Mouse (Mus musculus) kidney, postnatal 0 days (tissue): ENCODE measurements around the gene Fam102a. TPM values are rescaled to one million over a fixed set of nuclear protein-coding genes. Genes with fewer than 3 reads are reported as not detected.

Source experiments
- ATAC-seq: fragments of 200-750 bp; cut with Nextera tagmentation; replicated peaks from 2 replicates; pipeline ENCODE4 v1.8.0; 2017; ENCODE audit warnings: low read depth, moderate number of reproducible peaks, moderate TSS enrichment, moderate library complexity; ENCODE audit not compliant: low FRiP score
- DNase-seq: peaks from one replicate; pipeline ENCODE4 v3.0.0-alpha.2; 2016; ENCODE audit warnings: low spot score
- H3K27ac ChIP-seq: fragments of 300-500 bp; sonication (generic); 2 replicates; pipeline ENCODE4 v1.5.1; 2014; ENCODE audit warnings: mild to moderate bottlenecking
- H3K27me3 ChIP-seq: fragments of 300-500 bp; sonication (generic); 2 replicates; pipeline ENCODE4 v1.6.1; 2014; ENCODE audit warnings: low read length, mixed read lengths; ENCODE audit not compliant: insufficient read depth
- H3K36me3 ChIP-seq: fragments of 300-500 bp; sonication (generic); 2 replicates; pipeline ENCODE4 v1.6.1; 2014; ENCODE audit warnings: low read length, mixed read lengths; ENCODE audit not compliant: insufficient read depth
- H3K4me1 ChIP-seq: fragments of 300-500 bp; sonication (generic); replicated peaks from 2 replicates; pipeline ENCODE4 v1.6.1; 2014; ENCODE audit warnings: antibody characterized with exemption, low read length, mixed read lengths; ENCODE audit not compliant: insufficient read depth
- H3K4me2 ChIP-seq: fragments of 300-500 bp; sonication (generic); 2 replicates; pipeline ENCODE4 v1.6.1; 2014; ENCODE audit warnings: mild to moderate bottlenecking, low read length, moderate library complexity, mixed read lengths
- H3K4me3 ChIP-seq: fragments of 300-500 bp; sonication (generic); replicated peaks from 2 replicates; pipeline ENCODE4 v1.5.1; 2014; ENCODE audit warnings: low read depth, low read length
- H3K9ac ChIP-seq: fragments of 300-500 bp; sonication (generic); 2 replicates; pipeline ENCODE4 v1.6.1; 2014; ENCODE audit warnings: low read depth, low read length
- H3K9me3 ChIP-seq: fragments of 300-500 bp; sonication (generic); replicated peaks from 2 replicates; pipeline ENCODE4 v1.6.1; 2016; ENCODE audit warnings: low read length, inconsistent platforms, mixed read lengths
- CTCF ChIP-seq: IDR thresholded peaks from 2 replicates; pipeline ENCODE4 v1.5.1; 2016; ENCODE audit warnings: antibody characterized with exemption, low read depth, mild to moderate bottlenecking, moderate library complexity
- WGBS: fragments of 180-500 bp; shearing (Covaris S2); extraction: QIAGEN DNeasy Blood & Tissue Kit; methylation state at CpG from one replicate; pipeline ENCODE4 v1.1.7; 2014; 5-methylcytosine and 5-hydroxymethylcytosine counted together
- polyA plus RNA-seq: library from polyadenylated mRNA; unstranded; fragments of >200 nt; fragmentation: Nextera tagmentation; extraction: Ambion mirVana; gene quantifications from 2 replicates; pipeline ENCODE4 v1.2.1, GENCODE M21; 2015

Gene Fam102a
- polyA plus RNA-seq, 1 experiment from 2014 or later = 16.9 TPM

DNA sequence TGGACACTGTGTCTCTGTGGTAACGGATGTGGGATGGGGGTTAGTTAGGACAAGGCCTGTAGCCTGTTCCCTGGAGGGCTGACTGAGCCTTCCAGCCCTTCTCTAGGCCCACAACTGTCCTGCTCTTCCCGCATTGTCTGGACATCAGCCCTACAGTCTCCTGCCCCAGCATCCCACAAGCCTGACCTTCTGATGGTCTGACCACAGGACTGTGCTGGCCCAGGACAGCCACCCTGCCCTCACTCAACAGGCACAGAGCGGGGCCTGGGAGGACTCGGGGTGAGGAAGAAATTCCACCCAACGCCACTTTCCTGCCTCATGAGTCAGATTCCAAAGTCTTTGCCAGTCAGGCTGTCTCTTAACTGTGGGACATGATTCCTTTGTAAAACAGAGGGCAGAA is 62.6 kb downstream of the Fam102a start:
- TF ChIP-seq CTCF = no peak
- DNase-seq (no peak), ATAC-seq (no peak)
- Histone ChIP-seq H3K9ac (no peak overlapping the region), H3K9me3 (no peaks in the 10 kb centered on the region), H3K4me3 (no peak overlapping the region), H3K4me2 (no peak overlapping the region), H3K4me1 (peaks cover 7% of the 10 kb centered on the region), H3K27me3 (no peaks in the 10 kb centered on the region), H3K36me3 (peaks cover 6% of the 10 kb centered on the region; the same call in 1 of the 2 replicates), H3K27ac (no peak overlapping the region)
- WGBS = 83% methylated on average over 5 of the region's 5 CpGs

DNA sequence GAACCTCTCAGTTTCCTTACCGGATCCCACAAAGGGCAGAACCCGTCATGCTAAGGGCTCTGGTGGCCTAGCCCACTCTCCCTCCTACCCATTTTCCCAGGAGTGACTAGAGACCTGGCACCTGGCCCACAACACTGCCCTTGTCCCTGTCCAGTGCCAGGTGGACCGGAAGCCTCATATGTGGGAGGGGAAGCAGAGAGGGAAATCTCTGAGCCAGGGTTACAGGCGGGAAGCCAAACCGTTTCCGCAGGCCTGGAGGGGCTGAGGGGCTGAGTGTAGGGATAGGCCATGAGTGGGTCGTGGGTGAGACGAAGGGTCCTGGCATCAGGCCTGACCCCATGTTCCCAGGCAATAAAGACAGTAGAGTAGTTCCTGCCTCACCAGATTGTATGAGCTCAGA is 63.4 kb downstream of the Fam102a start:
- no peaks in the 10 kb centered on the region for H3K9me3 ChIP-seq
- no peaks in the 10 kb centered on the region for H3K27me3 ChIP-seq
- 54% methylated on average over 8 of the region's 8 CpGs for WGBS
- H3K4me3 ChIP-seq = no peak overlapping the region
- no peak overlapping the region for H3K27ac ChIP-seq
- H3K9ac ChIP-seq = no peak overlapping the region
- DNase-seq (no peak), ATAC-seq (no peak)
- H3K4me2 ChIP-seq = no peak overlapping the region
- no peak for TF ChIP-seq CTCF
- H3K36me3 ChIP-seq = peaks cover 6% of the 10 kb centered on the region; the same call in 1 of the 2 replicates
- peaks cover 7% of the 10 kb centered on the region for H3K4me1 ChIP-seq

DNA sequence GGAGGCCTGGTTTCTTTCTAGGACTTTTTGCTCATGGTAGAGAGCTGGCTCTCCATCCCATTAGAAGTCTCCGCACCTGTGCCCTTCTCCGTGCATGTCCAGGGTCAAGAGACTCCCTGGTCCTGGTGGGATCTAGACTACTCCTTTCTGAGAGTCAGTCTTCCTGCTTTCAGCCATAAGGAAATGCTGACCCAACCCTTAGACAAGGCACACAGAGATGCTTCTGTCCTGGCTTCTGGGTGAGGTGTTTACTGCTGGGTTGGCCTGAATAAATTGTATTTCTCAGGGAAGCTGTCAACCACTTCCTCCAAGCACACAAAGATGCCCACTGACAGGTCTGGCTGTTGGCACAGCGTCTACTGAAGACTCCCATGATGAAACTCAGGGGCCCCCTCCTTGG is 64.3 kb downstream of the Fam102a start, which contains the start of gene St6galnac6:
TSS of gene St6galnac6 (plus strand) at position 301 of the 400 bp plus-strand sequence.
- Histone ChIP-seq H3K4me1 (peaks cover 7% of the 10 kb centered on the region), H3K27me3 (no peaks in the 10 kb centered on the region), H3K9me3 (no peaks in the 10 kb centered on the region), H3K36me3 (peaks cover 6% of the 10 kb centered on the region; the same call in 1 of the 2 replicates), H3K4me2 (no peak within 1 kb of the TSS), H3K27ac (no peak within 1 kb of the TSS), H3K4me3 (no peak within 1 kb of the TSS), H3K9ac (no peak within 1 kb of the TSS)
- no peak for ATAC-seq
- no peak for DNase-seq
- WGBS = 83% methylated on average over 3 of the region's 3 CpGs
- TF ChIP-seq CTCF = no peak

DNA sequence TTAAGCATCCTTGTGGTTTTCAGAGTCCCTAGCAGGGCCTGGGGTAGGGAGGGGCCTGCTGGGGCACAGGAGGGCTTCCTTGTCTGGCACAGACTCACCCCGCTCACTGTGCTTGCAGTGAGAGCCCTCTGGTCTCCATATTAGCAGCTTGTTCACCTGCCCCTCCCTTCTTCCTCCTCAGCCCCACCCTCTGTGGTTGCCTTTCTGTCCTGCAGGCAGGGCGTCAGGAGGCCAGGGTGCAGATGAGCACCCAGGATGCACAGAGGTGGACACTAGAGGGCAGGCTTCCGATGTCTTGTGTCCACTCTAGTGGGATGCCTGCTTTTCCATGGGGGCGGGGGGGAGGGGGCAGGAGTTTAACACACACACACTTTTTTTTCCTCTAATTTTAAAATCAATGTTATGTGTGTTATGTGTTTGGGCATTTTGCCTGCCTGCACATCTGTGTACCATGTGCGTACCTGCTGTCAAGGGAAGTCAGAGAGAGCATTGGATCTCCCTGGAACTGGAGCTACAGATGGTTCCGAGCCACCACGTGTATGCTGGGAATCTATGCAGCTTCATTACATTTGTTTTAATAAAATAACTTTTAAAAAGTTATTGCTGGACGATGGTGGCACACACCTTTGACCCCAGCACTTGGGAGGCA is 66.4 kb downstream of the Fam102a start:
- no peaks in the 10 kb centered on the region for H3K9me3 ChIP-seq
- no peak for ATAC-seq
- H3K27ac ChIP-seq = 0 out of 2 replicates have a peak overlapping the region, but pooled peaks have one; percentile 27
- no peak for DNase-seq
- peaks cover 7% of the 10 kb centered on the region for H3K4me1 ChIP-seq
- no peak overlapping the region for H3K4me2 ChIP-seq
- H3K9ac ChIP-seq = no peak overlapping the region
- WGBS = 48% methylated on average over 8 of the region's 8 CpGs
- no peaks in the 10 kb centered on the region for H3K36me3 ChIP-seq
- TF ChIP-seq CTCF = peak; percentile 56
- no peaks in the 10 kb centered on the region for H3K27me3 ChIP-seq
- no peak overlapping the region for H3K4me3 ChIP-seq

DNA sequence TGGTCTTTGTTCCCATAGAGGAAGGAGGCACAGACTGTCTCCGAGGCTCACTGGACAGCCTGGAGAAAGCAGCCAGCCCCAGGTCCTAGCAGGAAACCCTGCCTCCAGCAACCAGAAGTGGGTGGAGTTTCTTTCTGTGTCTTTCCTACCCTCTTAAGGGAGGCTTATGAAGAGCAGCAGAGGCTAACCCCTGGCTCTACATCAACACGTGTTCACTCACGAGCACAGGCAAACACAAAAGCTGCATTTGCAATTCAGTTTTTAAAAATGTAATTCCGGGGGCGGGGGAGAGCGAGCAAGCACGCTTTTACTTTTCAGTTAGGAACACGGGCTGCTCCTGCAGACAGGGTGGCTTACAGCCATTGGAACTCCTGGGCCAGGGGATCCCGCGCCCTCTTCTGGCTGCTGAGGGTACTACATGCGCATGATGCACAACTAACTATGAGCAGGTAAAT is 67.5 kb downstream of the Fam102a start:
- H3K9ac ChIP-seq = peak overlapping the region; percentile 18; the same call in 1 of the 2 replicates

DNA sequence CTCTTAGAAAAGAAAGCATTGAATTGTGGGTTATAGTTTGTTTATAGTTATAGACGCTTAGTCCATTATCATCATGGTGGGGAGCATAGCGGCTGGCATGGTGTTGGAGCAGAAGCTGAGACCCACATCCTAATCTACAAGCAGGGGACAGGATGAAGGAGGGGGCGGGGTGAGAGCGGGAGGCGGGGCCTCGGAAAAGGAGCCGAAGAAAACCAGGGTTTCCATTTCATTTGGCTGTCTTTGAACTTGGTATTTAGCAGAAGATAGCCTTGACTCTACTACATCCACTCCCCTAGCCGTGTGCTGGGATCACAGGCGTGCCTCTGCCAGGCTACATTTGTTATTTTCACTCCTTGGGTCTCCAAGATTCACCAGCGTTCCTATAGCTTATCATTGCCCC is 69.5 kb downstream of the Fam102a start:
- no peak overlapping the region for H3K9ac ChIP-seq
- no peak for TF ChIP-seq CTCF
- H3K36me3 ChIP-seq = no peaks in the 10 kb centered on the region
- H3K9me3 ChIP-seq = no peaks in the 10 kb centered on the region
- DNase-seq (no peak), ATAC-seq (no peak)
- no peaks in the 10 kb centered on the region for H3K27me3 ChIP-seq
- 42% methylated on average over 10 of the region's 10 CpGs for WGBS
- no peak overlapping the region for H3K4me3 ChIP-seq
- no peak overlapping the region for H3K27ac ChIP-seq
- peaks cover 7% of the 10 kb centered on the region for H3K4me1 ChIP-seq
- no peak overlapping the region for H3K4me2 ChIP-seq

More for the DNA sequence above, 67.5 kb downstream of the Fam102a start:
- DNase-seq = peak; percentile 90
- peak; percentile 94 for TF ChIP-seq CTCF
- Histone ChIP-seq H3K36me3 (no peaks in the 10 kb centered on the region), H3K9me3 (no peaks in the 10 kb centered on the region), H3K27ac (peak overlapping the region; percentile 27; the same call in 1 of the 2 replicates), H3K27me3 (no peaks in the 10 kb centered on the region), H3K4me3 (peak overlapping the region; percentile 15), H3K4me1 (peaks cover 7% of the 10 kb centered on the region), H3K4me2 (peak overlapping the region; percentile 51)
- under 1% methylated on average over 11 of the region's 11 CpGs for WGBS
- ATAC-seq = peak; percentile 44; the same call in 1 of the 2 replicates
